Mouse (Mus musculus) bone marrow macrophage, adult 2 months (primary cell): ENCODE measurements around the gene Rrm1. TPM values are rescaled to one million over a fixed set of nuclear protein-coding genes. Genes with fewer than 3 reads are reported as not detected.

ENCODE experiments used
- H3K27ac ChIP-seq: 2 replicates; pipeline ENCODE4 v1.5.1; 2012; ENCODE audit warnings: low read depth, low read length; ENCODE audit not compliant: insufficient read depth
- H3K4me1 ChIP-seq: 2 replicates; pipeline ENCODE4 v1.6.1; 2012; ENCODE audit warnings: low read length; ENCODE audit not compliant: control insufficient read depth, insufficient read depth
- H3K4me3 ChIP-seq: 2 replicates; pipeline ENCODE4 v1.5.1; 2012; ENCODE audit warnings: mild to moderate bottlenecking, low read length, moderate library complexity; ENCODE audit not compliant: insufficient read depth
- CTCF ChIP-seq: IDR thresholded peaks from 2 replicates; pipeline ENCODE4 v1.5.1; 2012; ENCODE audit warnings: low read depth, mild to moderate bottlenecking, low read length, moderate library complexity
- POLR2A ChIP-seq: IDR thresholded peaks from 2 replicates; pipeline ENCODE4 v1.6.1; 2012; ENCODE audit warnings: mild to moderate bottlenecking, low read depth, low read length, borderline replicate concordance
- polyA plus RNA-seq: library from polyadenylated mRNA; stranded (reverse); fragments of >200 nt; gene quantifications from 2 replicates; pipeline ENCODE4 v1.2.4, GENCODE M21; 2012; ENCODE audit not compliant: missing spikeins, insufficient read depth, insufficient read length

Gene Rrm1
- polyA plus RNA-seq, 1 experiment: 78.4 TPM

DNA sequence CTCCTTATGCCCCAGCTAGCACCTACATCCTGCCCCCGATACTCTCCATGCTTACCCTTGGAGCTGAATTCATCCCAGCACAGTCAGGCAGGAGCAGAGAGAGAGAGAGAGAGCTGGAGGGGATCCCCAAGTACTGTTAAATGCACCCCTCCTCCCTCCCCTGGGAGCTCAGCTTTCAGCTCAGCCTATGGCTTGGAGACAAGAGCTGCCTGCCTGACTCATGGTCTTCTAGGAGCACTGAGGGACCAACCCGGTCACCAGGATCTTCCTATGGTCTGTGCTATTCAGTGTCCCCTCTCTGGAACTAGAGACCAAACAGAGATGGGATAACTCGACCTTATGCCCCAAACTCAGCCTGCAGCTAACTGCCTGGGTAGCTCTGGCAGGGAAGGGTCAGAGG is 58.0 kb downstream of the Rrm1 start, which contains the start of gene Olfr545:
Gene Olfr545 (minus strand): TSS at position 101 of the 400 bp plus-strand sequence.
- TF ChIP-seq CTCF (no peak), POLR2A (no peak)
- no peak within 1 kb of the TSS for H3K4me3 ChIP-seq
- H3K4me1 ChIP-seq: no peaks in the 10 kb centered on the region
- no peak within 1 kb of the TSS for H3K27ac ChIP-seq

DNA sequence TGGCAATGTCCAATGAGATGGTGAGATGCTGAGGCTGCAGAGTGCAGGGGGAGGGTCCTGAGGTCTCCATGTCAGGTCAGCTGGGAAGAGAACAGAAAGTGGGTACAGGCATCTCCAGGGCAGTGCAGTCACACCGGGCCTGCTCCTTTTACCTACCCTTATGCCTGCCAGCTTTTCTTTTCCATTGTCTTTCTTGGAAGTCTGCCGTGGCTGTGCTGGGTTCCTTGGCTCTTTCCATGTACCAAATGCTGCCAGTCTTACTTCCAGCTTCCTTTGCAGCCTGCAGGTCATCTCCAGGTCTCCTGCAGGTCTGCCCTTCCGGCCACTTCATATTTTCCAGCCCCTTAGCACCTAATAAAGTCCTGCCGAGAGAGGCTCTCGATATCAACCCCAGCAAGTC is 60.5 kb downstream of the Rrm1 start:
- Histone ChIP-seq H3K4me1 (no peaks in the 10 kb centered on the region), H3K27ac (no peak overlapping the region), H3K4me3 (no peak overlapping the region)
- TF ChIP-seq CTCF (no peak), POLR2A (no peak)

DNA sequence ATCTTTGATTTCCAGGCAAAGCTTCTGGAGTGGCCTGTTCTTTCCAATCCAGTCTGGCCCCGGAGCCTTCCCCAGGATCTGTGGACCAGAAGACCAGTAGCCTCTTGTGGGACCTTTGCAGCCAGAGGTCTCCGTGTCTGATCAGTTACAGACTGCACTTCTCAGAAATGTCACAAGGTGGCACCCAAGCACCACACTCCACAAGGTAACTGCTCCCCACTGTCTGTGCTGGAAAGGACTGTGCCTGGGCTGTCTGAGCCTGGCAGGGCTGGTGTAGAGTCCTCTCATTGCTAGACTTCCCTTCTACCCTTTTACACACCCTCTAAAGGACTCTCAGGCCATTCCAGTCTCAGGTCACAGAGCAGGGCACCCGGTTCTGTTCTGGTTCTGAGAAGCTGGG is 65.4 kb downstream of the Rrm1 start:
- no peaks in the 10 kb centered on the region for H3K4me1 ChIP-seq
- TF ChIP-seq POLR2A (no peak), CTCF (peak; percentile 30; the same call in 1 of the 2 replicates)
- H3K4me3 ChIP-seq: no peak overlapping the region
- H3K27ac ChIP-seq: no peak overlapping the region

DNA sequence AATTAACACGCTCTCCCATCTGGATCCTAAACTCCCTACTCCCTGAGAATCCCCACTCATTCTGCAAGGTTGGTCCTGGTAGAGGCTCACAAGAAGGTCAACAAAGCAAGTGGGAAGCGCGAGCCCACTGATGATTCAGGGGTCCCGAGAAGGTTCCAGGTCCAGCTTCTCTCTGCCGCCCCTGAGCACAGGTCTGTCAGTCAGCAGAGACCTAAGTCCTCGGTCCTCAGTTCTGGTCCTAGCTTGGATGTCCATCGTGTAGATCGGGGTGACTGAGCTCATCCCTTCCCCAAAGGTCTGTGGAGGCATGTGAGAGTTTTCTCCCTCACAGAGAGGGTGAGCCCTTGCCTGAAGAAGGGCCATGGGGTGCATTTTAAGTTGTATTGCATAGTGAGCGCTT is 66.6 kb downstream of the Rrm1 start:
- TF ChIP-seq CTCF (no peak), POLR2A (no peak)
- Histone ChIP-seq H3K4me3 (no peak overlapping the region), H3K4me1 (no peaks in the 10 kb centered on the region; the same call in 1 of the 2 replicates), H3K27ac (no peak overlapping the region)

DNA sequence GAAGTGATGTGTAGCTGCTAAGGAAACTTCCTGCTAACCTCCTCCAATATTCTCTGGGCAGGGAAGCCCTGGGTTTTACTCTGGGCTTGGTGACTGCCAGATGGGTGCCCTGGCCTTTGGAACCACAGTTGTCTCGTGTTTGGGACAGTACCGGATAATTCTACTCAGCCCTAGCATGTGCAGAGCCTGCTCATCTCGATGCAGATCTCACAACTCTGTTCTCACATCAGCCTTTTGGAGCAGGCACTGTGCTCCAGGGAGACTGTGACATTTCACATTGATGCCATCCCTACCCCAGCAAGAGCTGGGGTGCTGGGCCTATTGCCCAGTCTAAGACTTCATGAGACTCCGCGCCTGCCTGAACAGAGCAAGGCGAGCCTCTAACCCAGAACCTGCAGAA is 67.2 kb downstream of the Rrm1 start:
- Histone ChIP-seq H3K27ac (no peak overlapping the region), H3K4me1 (peaks cover 2% of the 10 kb centered on the region), H3K4me3 (no peak overlapping the region)
- TF ChIP-seq POLR2A (no peak), CTCF (no peak)

DNA sequence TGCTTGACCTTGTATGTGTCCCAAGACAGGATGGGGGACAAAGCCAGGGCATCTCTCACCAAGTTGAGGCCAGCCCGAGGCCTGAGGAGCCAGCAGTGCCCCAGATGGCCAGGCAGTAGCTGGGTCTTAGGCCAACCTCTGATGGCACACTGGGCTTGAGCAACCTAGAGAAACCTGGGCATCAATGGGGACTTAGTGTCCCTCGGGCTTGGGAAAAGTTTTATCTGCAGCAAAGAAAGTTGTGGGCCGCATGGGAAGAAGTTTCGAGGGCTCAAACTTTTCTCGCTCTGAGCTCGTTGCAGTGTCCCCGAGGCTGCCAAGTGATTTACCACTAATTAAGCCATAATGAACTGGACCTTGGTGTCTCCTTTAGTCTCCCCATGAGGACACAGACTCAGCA is 68.2 kb downstream of the Rrm1 start:
- no peak overlapping the region for H3K4me3 ChIP-seq
- H3K27ac ChIP-seq: no peak overlapping the region
- TF ChIP-seq CTCF (no peak), POLR2A (no peak)
- H3K4me1 ChIP-seq: peaks cover 9% of the 10 kb centered on the region

DNA sequence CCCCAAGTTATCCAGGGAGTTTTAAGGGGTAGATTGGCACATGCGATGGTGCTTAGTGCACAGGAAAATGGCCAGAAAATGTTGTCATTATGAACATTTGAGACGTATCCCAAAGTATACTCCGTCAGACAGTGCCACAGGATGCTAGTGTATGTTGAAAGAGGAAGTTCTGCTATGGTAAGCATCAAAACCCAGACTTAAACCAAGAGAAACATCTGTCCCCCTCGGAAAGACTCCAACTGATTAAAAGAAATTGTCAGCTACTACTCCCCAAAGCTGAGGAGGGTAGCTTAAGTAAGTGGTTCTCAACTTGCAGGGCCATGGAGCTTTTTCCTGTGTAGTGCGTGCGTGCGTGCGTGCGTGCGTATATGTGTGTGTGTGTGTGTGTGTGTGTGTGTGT is 70.4 kb downstream of the Rrm1 start:
- H3K27ac ChIP-seq: no peak overlapping the region
- no peak overlapping the region for H3K4me3 ChIP-seq
- no peak for TF ChIP-seq CTCF
- no peak for TF ChIP-seq POLR2A
- peaks cover 9% of the 10 kb centered on the region for H3K4me1 ChIP-seq

DNA sequence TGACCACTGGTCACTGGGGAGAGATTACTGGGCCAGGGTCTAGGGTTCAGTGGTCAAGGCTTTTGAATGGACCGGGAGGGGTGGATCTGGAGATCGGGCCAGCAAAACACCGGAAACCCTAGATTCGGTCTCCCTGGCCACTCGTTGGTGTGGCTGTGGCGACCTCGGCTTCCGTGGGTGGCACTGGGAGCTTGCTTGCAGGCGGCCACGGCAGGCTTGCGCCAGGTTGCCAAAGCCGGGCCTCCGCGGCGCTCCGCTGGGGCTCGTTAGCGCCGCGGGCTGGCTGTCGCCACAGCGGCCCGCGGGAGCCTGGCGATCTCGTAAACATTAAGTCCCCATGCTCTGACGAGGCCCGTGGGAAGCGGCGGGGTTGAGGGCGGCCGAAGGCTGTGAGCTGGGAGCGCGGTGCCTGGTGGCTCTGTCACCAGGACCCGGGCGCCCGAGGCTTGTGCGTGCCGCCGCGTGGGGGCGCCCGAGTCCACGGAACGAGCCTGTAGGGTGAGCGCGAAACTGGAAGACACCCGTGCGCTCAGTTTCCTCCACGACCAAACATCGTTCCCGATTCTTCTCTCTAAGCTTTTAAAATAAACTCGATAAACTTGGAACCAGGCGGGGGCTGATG is 71.4 kb downstream of the Rrm1 start:
- Histone ChIP-seq H3K4me1 (peaks cover 9% of the 10 kb centered on the region), H3K4me3 (peak overlapping the region; percentile 51), H3K27ac (no peak overlapping the region)
- TF ChIP-seq CTCF (peak; percentile 83), POLR2A (no peak)

DNA sequence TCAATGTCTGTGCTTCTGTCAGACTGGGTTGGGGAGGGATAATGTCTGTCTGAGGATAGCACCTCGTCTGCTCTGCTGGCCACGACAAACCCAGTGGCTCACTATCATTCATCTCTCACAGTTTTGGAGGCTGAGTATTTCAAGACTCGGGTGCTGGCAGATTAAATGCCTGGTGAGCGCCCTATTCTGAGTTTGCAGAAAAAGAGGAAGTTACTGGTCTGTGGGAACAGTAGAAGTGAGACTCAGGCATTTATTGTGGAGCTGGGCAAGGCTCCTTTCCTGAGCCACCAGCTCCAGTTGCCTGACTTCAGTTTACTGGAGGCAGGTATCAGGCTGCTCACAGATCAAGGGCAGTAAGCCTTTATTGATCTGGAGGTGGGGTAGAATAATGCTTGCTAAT is 72.6 kb downstream of the Rrm1 start:
- TF ChIP-seq POLR2A (no peak), CTCF (no peak)
- Histone ChIP-seq H3K4me3 (no peak overlapping the region), H3K27ac (no peak overlapping the region), H3K4me1 (peaks cover 9% of the 10 kb centered on the region)

DNA sequence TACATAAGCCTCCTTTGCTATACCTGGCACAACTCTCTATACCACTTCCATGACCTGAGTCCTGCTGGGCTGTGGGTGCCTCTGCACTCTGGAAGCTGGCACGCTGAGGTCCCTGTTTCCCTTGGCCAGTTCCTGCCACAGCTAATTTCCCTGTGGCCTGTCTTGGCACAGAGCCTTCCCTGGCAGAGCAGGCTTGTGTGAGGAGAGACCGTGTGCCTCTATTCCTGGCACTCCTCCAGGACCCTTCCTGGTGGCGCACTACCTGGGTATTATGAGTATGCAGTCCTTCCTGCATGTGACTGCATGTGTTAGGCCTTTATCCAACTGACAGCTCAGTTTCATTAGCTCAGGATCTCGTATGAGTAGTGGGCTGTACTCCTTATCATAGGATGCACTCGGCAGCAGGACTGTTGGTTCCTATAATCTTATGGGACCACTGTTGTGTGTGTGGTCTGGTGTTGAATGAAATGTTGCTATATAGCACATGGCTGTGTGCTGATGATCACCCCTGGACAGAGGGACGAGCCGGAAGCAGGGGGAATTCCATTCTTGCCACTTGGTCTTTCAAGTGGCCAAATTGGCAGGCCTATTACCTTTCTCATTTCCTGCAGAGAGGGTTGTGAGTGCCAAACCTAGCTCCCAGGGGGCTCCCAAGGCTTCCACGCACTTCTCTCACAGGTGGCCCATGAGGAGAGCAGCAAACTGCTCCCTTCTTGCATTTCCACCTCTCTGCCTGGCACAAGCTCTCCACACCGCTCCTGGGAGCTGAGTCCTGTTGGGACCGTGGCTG is 75.0 kb downstream of the Rrm1 start:
- TF ChIP-seq POLR2A: no peak
- no peak for TF ChIP-seq CTCF
- Histone ChIP-seq H3K27ac (no peak overlapping the region), H3K4me1 (peaks cover 9% of the 10 kb centered on the region), H3K4me3 (no peak overlapping the region)

DNA sequence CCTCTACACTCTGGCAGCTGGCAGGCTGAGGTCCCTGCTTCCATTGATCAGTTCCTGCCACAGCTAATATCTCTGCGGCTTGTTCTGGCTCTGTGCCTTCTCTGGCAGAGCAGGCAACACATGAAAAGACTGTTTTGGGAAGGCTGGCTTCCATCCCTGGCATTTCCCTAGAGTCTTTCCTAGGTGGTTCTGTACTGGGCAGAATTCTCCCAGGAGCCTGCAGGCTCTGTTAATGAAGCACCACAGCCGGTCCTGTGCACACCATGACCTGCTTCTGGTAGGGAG is 75.5 kb downstream of the Rrm1 start:
- TF ChIP-seq POLR2A: no peak
- no peak for TF ChIP-seq CTCF
- H3K27ac ChIP-seq: no peak overlapping the region
- H3K4me1 ChIP-seq: peaks cover 9% of the 10 kb centered on the region
- H3K4me3 ChIP-seq: no peak overlapping the region

Other genes starting within 250 kb of the Rrm1 start
- gene Nup98, start 231.5 kb upstream of the Rrm1 start, polyA plus RNA-seq: 33.3 and 36.9 TPM in 2 replicates
- gene Pgap2, start 231.5 kb upstream of the Rrm1 start, polyA plus RNA-seq: 103 and 110 TPM in 2 replicates
- gene Rhog, start 185.6 kb upstream of the Rrm1 start, polyA plus RNA-seq: 537 and 572 TPM in 2 replicates
- 43.4 and 50.2 TPM in 2 replicates for gene Stim1, start 173.9 kb upstream of the Rrm1 start, polyA plus RNA-seq
- gene Olfr543, start 40.0 kb downstream of the Rrm1 start, polyA plus RNA-seq: not detected in 2 replicates
- not detected in 2 replicates for gene Olfr544, start 46.6 kb downstream of the Rrm1 start, polyA plus RNA-seq
- gene Olfr545, start 57.9 kb downstream of the Rrm1 start, polyA plus RNA-seq: not detected in 2 replicates
- gene Olfr547, start 93.1 kb downstream of the Rrm1 start, polyA plus RNA-seq: not detected in 2 replicates
- not detected in 2 replicates for gene Olfr548-ps1, start 99.2 kb downstream of the Rrm1 start, polyA plus RNA-seq
- not detected in 2 replicates for gene Olfr549, start 108.2 kb downstream of the Rrm1 start, polyA plus RNA-seq
- gene Trim21, start 123.8 kb downstream of the Rrm1 start, polyA plus RNA-seq: 38.1 and 42.5 TPM in 2 replicates
- not detected in 2 replicates for gene Olfr550, start 129.7 kb downstream of the Rrm1 start, polyA plus RNA-seq
- gene Olfr551, start 150.2 kb downstream of the Rrm1 start, polyA plus RNA-seq: not detected in 2 replicates
- gene Olfr552, start 156.1 kb downstream of the Rrm1 start, polyA plus RNA-seq: not detected in 2 replicates
- not detected in 2 replicates for gene Olfr553, start 176.5 kb downstream of the Rrm1 start, polyA plus RNA-seq
- gene Olfr554, start 196.7 kb downstream of the Rrm1 start, polyA plus RNA-seq: not detected in 2 replicates
- not detected in 2 replicates for gene Olfr555, start 217.1 kb downstream of the Rrm1 start, polyA plus RNA-seq
- gene Olfr556, start 223.2 kb downstream of the Rrm1 start, polyA plus RNA-seq: not detected in 2 replicates
- gene Trim68, start 245.6 kb downstream of the Rrm1 start, polyA plus RNA-seq: 9.3 and 10.5 TPM in 2 replicates